Mouse (Mus musculus) regulatory T cell (primary cell): ENCODE data around the gene Fktn.
"Not testable (repeated sequence)": the region's sequence is repeated elsewhere in the genome, so short reads cannot be mapped to it uniquely, and the experiment has no call there.

Experiments used
- in situ Hi-C: fragments of 300-600 bp; cut with MboI, MseI; formaldehyde crosslinking; loops from one replicate; pipeline ENCODE4 v1.15.1; 2025; ENCODE audit warnings: high pct_unique_total_duplicates

Gene Fktn

GRCm38 (mm10) chr4:53713704-53714050 lies at the start of gene Fktn:
TSS of gene Fktn (plus strand) at chr4:53713998.
- in situ Hi-C loops, result no loop called here

- in situ Hi-C loops, result no loop called here
These were observed 31.7 kb upstream of the Fktn start for GRCm38 (mm10) chr4:53682092-53682491.

DNA sequence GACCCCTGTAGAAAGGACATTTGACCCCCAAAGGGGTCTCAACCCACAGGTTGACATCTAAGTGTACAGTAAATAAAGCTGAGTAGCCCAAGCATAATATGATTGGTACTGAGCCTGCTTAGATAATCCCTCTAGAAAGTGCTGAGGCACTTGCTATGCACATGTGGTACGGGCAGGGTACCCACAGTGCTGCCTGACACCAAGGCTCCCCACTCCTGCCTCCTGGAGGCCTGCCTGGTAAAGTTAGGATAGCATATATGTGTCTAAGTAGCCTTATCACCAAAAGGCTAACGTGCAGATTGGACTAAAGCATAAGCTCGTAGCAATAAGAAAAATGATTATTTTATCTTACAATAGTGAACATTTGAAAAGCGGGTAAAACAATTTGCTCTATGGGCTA lies 24.8 kb upstream of the Fktn start:
- in situ Hi-C loops, result no loop called here

DNA sequence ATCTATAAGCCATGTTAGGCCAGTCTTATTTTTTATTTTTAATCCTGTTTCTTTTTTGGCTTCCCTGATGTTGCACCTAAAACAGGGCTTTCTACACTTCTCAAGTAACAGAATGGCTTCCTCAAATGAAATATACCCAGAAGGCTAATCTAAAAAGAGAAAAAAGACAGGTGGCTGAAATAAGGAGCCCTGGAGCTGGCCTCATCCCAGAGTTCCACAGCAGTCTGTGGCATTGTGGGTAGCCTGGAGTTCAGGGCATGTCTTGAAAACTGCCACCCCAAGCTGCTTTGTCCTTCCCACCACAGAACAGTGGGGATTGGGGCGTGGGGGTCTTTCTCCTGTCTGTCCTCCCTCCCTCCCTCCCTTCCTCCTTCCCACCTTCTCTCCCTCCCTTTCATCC lies 22.4 kb upstream of the Fktn start:
- in situ Hi-C loops, result no loop called here

- in situ Hi-C loops, result not testable (repeated sequence)
These were observed 4.6 kb upstream of the Fktn start for GRCm38 (mm10) chr4:53709166-53709565.

GRCm38 (mm10) chr4:53710021-53710420 lies 3.8 kb upstream of the Fktn start:
- in situ Hi-C loops, result no loop called here

- in situ Hi-C loops, result no loop called here
These were observed 3.1 kb upstream of the Fktn start for GRCm38 (mm10) chr4:53710555-53711328.

- in situ Hi-C loops, result no loop called here
These were observed 435 bp downstream of the Fktn start for GRCm38 (mm10) chr4:53714051-53714814.

GRCm38 (mm10) chr4:53715977-53716376 lies 2.2 kb downstream of the Fktn start:
- in situ Hi-C loops, result no loop called here

GRCm38 (mm10) chr4:53717546-53717945 lies 3.7 kb downstream of the Fktn start:
- in situ Hi-C loops, result no loop called here

DNA sequence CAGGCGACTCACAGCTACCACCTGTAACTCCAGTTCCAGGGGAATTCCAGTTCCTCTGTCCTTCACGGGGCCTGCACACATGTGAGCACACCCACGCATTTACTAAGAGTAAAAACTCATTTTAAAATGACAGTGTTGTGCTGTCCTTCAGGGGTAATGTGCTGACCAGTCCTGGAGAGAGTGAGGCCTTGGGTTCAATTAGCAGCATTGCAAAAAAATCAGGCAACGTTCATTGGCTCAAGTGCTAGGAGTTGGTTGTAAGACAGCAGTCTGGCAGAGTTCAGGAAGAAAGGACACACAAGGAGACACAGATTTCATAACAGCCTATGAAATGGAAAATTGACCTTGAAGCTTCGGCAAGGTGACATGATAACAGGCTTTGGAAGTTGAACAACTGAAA lies 4.5 kb downstream of the Fktn start:
- in situ Hi-C loops, result no loop called here

GRCm38 (mm10) chr4:53722506-53722905 lies 8.7 kb downstream of the Fktn start:
- in situ Hi-C loops, result no loop called here

- in situ Hi-C loops, result not testable (repeated sequence)
These were observed 12.3 kb downstream of the Fktn start for GRCm38 (mm10) chr4:53726100-53726499.

DNA sequence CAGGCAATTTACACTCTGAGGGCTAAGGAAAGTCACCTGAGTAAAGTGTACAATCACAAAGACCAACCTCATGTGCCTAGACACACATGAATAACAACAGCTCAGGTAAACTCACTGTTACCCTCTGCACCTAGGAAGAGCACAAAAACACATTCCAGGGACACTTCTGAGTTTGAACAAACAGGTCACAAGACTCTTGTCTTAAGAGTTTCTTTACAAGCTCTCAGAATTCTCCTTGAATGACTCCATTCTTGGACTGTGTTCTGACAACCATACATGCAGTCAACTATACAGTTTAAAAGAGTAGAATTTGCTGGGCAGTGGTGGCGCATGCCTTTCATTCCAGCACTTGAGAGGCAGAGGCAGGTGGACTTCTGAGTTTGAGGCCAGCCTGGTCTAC lies 14.3 kb downstream of the Fktn start:
- in situ Hi-C loops, result no loop called here

- in situ Hi-C loops, result loop anchor here (10.0 kb wide), 1 partner anchor 116 kb away; no protein-coding TSS in a partner anchor
These were observed 25.3 kb downstream of the Fktn start for GRCm38 (mm10) chr4:53738956-53739616.

GRCm38 (mm10) chr4:53749831-53750230 lies 36.0 kb downstream of the Fktn start:
- in situ Hi-C loops, result loop anchor here (25.0 kb wide), 2 partner anchors 487 to 762 kb away; no protein-coding TSS in a partner anchor

DNA sequence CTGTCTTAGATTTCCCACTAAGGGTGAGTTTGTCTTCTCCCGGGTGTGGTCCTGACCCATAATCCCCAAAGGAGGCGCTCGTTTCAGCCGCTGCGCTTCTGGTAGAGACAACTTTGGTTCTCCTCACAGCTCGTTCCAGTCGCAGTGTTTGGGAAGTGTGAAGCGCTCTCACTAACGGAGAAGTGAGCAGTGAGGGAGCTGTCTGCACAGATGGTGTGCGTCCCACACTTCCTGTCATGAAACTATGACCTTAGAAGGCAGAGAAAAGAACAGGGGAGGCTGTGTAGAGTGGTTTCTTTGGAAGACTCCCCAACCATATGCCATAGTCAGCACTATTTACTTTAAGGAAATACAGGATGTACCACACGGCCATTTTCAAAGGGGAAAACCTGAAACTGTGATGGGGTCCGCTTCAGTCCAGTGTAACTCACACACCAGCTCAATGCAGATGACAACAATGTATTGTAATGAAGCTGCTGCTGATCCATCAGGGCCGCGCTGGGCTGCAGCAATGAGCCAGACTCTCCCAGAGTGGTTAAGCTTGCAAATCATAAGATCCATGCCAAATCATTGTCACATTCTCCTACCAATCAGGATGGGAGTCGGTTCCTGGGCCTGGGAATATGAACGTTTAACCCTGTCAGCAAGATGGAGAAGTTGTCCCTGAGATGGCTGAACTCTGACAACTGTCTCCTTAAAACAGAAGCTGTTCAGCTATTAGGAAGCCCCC lies 36.8 kb downstream of the Fktn start:
- in situ Hi-C loops, result loop anchor here (25.0 kb wide), 2 partner anchors 487 to 762 kb away; no protein-coding TSS in a partner anchor

DNA sequence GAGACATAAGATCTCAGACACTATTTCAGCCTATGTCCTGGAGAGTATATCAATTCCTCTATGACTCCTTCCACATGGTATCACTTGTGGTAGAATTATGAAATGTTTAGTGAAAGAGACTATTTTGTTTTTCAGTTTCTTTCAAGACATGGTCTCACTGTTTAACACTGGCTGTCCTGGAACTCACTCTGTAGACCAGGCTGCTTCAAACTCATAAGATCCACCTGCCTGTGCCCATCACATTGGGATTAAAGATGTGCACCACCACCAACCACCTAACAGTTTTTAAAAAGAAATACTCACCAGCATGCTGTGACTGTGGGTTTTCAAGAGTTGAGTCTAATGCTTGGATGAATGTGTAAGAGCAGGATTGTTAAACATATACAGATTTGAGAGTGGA lies 43.2 kb downstream of the Fktn start:
- in situ Hi-C loops, result loop anchor here (25.0 kb wide), 2 partner anchors 480 to 755 kb away; no protein-coding TSS in a partner anchor

DNA sequence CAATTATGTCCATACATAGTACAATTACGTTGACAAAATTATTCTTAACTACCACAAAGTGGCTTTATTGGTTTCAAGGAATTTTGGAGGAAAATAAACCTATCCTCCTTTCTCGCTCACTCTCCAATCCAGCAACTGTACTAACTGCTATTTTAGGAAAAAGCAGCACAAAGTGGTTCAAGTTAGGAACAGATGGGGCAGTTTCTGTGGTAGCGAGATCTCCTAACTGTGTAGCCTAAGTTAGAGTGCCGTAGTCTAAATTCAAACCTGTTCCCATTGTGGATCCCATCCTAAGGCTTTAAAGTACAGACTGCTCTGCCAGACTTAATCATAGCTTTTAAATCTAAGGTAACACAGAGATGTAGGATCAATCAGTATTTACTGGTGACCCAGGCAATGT lies 45.0 kb downstream of the Fktn start:
- in situ Hi-C loops, result loop anchor here (25.0 kb wide), 2 partner anchors 479 to 754 kb away; no protein-coding TSS in a partner anchor

DNA sequence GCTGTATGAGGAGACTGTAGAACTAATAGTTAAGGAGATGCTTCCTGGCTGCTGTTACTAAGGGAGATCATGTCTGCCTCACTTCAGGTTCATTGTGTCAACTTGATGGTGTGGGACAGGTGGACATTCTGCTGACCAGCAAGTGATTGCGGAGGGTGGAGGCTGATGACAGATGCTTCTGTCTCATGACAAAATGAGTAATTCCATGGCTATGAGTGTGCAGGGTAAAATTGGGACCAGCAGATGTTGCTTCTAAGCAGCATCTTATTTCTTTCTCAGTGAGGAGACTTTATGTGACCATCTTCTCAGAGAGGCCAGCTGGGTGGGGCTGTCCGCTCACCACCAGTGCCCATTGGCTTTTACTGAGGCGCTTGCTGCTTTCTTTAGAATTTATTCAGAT lies 45.9 kb downstream of the Fktn start:
- in situ Hi-C loops, result loop anchor here (10.0 to 25.0 kb wide), 4 partner anchors 95 to 1805 kb away; no protein-coding TSS in a partner anchor

- in situ Hi-C loops, result loop anchor here (10.0 to 25.0 kb wide), 4 partner anchors 92 to 1802 kb away; no protein-coding TSS in a partner anchor
These were observed 48.7 kb downstream of the Fktn start for GRCm38 (mm10) chr4:53762501-53762900.
